Mouse (Mus musculus): ENCODE data around the gene Aph1c.
"Not testable (repeated sequence)": the region's sequence is repeated elsewhere in the genome, so short reads cannot be mapped to it uniquely, and the experiment has no call there.

Aph1c gene

GRCm38 (mm10) chr9:66825990-66826389 lies 8.5 kb downstream of the Aph1c start:
- no peak for DNase-seq

- DNase-seq, result not testable (repeated sequence)
These were observed 12.3 kb downstream of the Aph1c start for GRCm38 (mm10) chr9:66822255-66822654.

DNA sequence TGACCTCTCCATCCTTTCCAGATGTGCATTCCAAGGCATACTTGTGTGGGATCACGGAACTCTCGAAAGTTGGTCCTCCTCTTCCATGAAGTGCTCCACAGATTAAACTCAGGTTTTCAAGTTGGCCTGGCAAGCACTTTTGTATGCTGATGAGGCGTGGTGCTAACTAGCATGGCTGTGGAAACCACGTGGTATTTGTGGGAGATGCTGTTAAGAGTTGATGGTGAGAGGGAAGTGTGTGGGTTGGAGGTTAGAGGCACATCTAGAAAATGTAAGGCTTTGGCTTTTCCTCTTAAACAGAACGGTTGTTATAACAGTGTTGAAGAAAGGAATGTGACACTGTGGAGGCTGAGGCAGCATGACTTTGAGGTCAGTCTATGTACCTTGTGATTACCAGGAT lies 13.5 kb downstream of the Aph1c start:
- DNase-seq, result no peak

DNA sequence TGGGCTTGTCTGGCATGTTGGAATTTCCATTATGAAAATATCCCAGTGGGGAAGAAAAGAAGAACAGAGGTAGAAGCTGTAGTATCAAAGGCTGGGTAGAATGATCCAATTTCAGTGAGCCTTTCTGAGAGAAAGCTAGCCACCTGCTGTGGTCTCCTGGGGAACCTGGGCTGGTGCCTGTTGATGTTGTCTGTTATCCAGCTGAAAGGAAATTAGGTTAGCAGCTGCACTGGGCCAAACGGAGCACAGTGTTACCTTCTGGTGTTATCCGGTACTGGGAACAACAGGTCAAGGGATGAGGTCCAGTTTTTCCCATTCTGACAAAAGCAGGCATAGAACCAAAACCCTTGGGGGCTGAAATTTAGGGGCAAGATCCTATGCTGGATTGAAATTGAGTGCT lies 21.1 kb downstream of the Aph1c start:
- DNase-seq, result no peak

DNA sequence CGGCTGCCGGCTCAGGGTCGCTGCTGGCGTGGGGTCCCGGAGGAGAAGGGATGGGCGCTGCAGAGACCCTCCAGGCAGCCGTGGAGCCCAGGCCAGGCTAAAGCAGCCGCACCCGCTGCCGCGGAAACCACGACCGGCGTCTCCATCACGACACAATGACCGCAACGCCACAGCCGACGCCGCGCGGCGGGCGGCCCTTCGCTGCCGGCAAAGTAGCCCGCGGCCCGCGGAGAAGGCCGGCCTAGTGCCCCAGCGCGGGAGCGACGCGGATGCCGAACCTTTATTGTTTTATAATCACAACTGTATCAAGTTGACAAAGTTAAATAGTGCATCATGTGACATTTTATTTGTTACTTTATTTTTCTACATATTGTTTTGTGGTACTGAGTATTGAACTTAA lies 28.6 kb downstream of the Aph1c start:
- not testable (repeated sequence) for DNase-seq

- DNase-seq, result no peak
These were observed 32.6 kb downstream of the Aph1c start for GRCm38 (mm10) chr9:66801947-66802346.

DNA sequence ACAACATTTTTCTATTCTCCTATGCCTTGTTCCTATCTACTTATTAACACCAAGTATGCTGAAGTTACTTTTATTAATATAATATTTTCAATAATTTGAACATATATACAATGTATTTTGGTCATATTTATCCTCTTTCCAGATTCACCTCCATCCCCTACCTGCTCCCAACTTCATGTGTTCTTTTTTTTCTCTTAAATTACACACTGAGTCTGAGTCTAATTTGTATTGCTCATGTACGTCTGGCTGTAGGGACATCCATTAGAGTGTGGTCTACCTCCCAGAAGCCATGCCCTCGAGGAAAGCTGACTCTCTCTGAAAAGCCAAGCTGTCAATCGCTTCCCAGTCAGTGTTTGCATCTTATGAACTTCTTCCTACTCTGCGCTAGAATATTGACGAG lies 37.8 kb downstream of the Aph1c start, which contains the start of gene Gm10647:
Gene Gm10647 (plus strand): TSS at position 301 of the 400 bp plus-strand sequence.
- DNase-seq, result no peak

DNA sequence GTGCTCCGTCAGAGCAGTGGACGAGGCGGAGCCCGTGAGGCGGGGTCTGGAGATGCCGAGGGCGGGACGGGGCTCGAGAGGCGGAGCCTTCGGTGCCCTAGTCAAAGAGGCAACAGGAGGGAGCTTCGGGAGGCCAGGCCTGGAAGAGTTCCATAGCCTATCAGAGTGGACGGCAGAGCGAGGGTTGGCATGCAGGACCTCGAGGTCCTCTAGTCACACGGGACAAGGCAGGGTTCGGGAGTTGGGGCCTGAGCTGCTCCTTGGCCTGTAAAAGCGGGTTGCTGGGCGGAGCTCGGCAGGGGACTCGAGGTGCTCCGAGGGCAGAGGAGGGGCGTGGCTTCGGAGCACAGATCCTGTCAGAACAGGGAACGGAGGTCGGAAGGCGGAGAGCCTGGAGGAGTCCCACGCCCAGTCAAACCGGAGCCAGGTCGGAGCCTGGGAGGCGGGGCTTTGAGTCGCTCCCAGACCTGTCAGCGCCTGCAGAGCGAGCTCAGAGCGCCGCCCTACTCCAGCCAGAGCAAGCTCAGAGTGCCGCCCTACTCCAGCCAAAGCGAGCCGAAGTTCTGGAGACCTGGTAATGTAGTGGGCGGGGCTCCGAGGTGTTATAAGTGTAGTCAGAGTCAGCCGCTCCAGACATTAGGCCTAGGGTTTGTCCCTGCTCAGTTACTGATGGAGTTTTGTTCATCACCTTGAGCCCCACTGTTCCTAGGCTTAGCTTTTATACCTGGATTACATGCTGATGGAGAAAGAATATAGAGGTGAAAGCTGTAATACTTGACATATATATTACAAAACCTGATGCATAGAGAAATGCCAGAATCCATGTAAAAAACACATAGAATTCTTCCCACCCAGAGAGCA lies 38.8 kb downstream of the Aph1c start, which contains the start of gene Aph1b:
Gene Aph1b (minus strand): TSS at position 27 of the 861 bp plus-strand sequence.
- DNase-seq, result peak; percentile 88 to 92

- no peak for DNase-seq
These were observed 39.7 kb downstream of the Aph1c start for GRCm38 (mm10) chr9:66794629-66795463.

GRCm38 (mm10) chr9:66787821-66788220 lies 46.7 kb downstream of the Aph1c start:
- DNase-seq, result no peak

GRCm38 (mm10) chr9:66784552-66784951 lies 50.0 kb downstream of the Aph1c start:
- not testable (repeated sequence) for DNase-seq

- no peak for DNase-seq
These were observed 63.8 kb downstream of the Aph1c start for GRCm38 (mm10) chr9:66770701-66771100.

GRCm38 (mm10) chr9:66769275-66769674 lies 65.3 kb downstream of the Aph1c start:
- no peak for DNase-seq

GRCm38 (mm10) chr9:66768721-66769120 lies 65.8 kb downstream of the Aph1c start:
- DNase-seq, result no peak
